Mouse (Mus musculus) heart, embryonic 14.5 days (tissue): ENCODE measurements around the gene Dock8. TPM values are rescaled to one million over a fixed set of nuclear protein-coding genes. Genes with fewer than 3 reads are reported as not detected.

Experiments
- ATAC-seq: fragments of 200-750 bp; cut with Nextera tagmentation; 2 replicates; pipeline ENCODE4 v1.8.0; 2017; ENCODE audit warnings: low read depth, moderate TSS enrichment; ENCODE audit not compliant: insufficient number of reproducible peaks, insufficient read depth, low FRiP score
- H3K27ac ChIP-seq, 2 experiments: fragments of 200-500 bp in 1 of 2; fragments of 300-500 bp in 1 of 2; sonication (generic) in 1 of 2; replicated peaks in 1 of 2; 2 replicates each; pipeline ENCODE4 v1.5.1; 2012 to 2014; ENCODE audit warnings: low read depth in 2 of 2, low read length in 2 of 2, control low read depth in 1 of 2, mild to moderate bottlenecking in 1 of 2, mixed read lengths in 1 of 2; ENCODE audit not compliant: control insufficient read depth in 1 of 2, insufficient read depth in 1 of 2
- H3K27me3 ChIP-seq: fragments of 300-500 bp; sonication (generic); 2 replicates; pipeline ENCODE4 v1.6.1; 2014; ENCODE audit warnings: mild to moderate bottlenecking, low read length, control low read depth; ENCODE audit not compliant: control insufficient read depth, insufficient read depth
- H3K36me3 ChIP-seq: fragments of 300-500 bp; sonication (generic); 2 replicates; pipeline ENCODE4 v1.6.1; 2014; ENCODE audit warnings: mild to moderate bottlenecking, control low read depth, low read length, mixed read lengths; ENCODE audit not compliant: control insufficient read depth, insufficient read depth
- H3K4me1 ChIP-seq, 2 experiments: fragments of 200-500 bp in 1 of 2; fragments of 300-500 bp in 1 of 2; sonication (generic) in 1 of 2; 2 replicates each; pipeline ENCODE4 v1.6.1; 2012 to 2014; ENCODE audit warnings: low read length in 2 of 2, control low read depth in 1 of 2, mixed read lengths in 1 of 2; ENCODE audit not compliant: control insufficient read depth in 2 of 2, insufficient read depth in 2 of 2
- H3K4me2 ChIP-seq: fragments of 300-500 bp; sonication (generic); 2 replicates; pipeline ENCODE4 v1.6.1; 2014; ENCODE audit warnings: mild to moderate bottlenecking, low read length
- H3K4me3 ChIP-seq, 2 experiments: fragments of 200-500 bp in 1 of 2; fragments of 300-500 bp in 1 of 2; sonication (generic) in 1 of 2; 2 replicates each; pipeline ENCODE4 v1.5.1; 2012 to 2014; ENCODE audit warnings: low read length in 2 of 2, mild to moderate bottlenecking in 2 of 2, control low read depth in 1 of 2, low read depth in 1 of 2, moderate library complexity in 1 of 2; ENCODE audit not compliant: control insufficient read depth in 1 of 2, insufficient read depth in 1 of 2
- H3K9ac ChIP-seq: fragments of 300-500 bp; sonication (generic); 2 replicates; pipeline ENCODE4 v1.6.1; 2014; ENCODE audit warnings: mild to moderate bottlenecking, low read length
- H3K9me3 ChIP-seq: fragments of 300-500 bp; sonication (generic); 2 replicates; pipeline ENCODE4 v1.6.1; 2016; ENCODE audit warnings: low read length, control low read depth; ENCODE audit not compliant: control insufficient read depth
- WGBS: fragments of 180-500 bp; shearing (Covaris S2); extraction: QIAGEN DNeasy Blood & Tissue Kit; methylation state at CpG from one replicate; pipeline ENCODE4 v1.1.7; 2014; 5-methylcytosine and 5-hydroxymethylcytosine counted together
- polyA plus RNA-seq: library from polyadenylated mRNA; unstranded; fragments of >200 nt; fragmentation: Nextera tagmentation; extraction: Ambion mirVana; gene quantifications from 2 replicates; pipeline ENCODE4 v1.2.1, GENCODE M21; 2014

The Dock8 gene
- polyA plus RNA-seq, 1 experiment from 2014 or later = 4.6 TPM

DNA sequence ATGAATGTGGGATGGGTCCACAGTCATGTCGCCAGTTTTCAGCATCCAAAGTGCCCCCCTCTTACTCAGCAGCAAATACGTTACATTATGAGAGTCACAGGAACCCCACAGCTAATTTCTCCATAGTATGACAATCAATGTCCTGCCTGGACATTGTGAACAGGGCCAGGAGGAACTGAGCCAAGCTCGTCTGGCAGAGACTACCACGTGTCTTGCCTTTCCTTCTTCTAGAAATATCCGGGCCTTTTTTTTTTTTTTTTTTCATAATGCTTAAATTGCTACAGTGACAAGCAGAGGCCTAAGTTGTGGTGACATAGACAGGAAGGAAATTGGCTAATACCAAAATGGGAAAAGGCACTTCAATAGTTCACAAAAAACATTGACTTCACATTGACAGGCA, 10.5 kb upstream of the Dock8 start:
- no peaks in the 10 kb centered on the region for H3K9me3 ChIP-seq
- WGBS = 63% methylated on average over 5 of the region's 5 CpGs
- H3K4me1 ChIP-seq = peaks cover 4 to 6% of the 10 kb centered on the region in 2 experiments; a peak in 2 of 4 replicates
- H3K27ac ChIP-seq = no peak overlapping the region
- H3K9ac ChIP-seq = no peak overlapping the region
- ATAC-seq = no peak
- H3K4me3 ChIP-seq = no peak overlapping the region
- no peak overlapping the region for H3K4me2 ChIP-seq
- no peaks in the 10 kb centered on the region for H3K27me3 ChIP-seq
- H3K36me3 ChIP-seq = no peaks in the 10 kb centered on the region

DNA sequence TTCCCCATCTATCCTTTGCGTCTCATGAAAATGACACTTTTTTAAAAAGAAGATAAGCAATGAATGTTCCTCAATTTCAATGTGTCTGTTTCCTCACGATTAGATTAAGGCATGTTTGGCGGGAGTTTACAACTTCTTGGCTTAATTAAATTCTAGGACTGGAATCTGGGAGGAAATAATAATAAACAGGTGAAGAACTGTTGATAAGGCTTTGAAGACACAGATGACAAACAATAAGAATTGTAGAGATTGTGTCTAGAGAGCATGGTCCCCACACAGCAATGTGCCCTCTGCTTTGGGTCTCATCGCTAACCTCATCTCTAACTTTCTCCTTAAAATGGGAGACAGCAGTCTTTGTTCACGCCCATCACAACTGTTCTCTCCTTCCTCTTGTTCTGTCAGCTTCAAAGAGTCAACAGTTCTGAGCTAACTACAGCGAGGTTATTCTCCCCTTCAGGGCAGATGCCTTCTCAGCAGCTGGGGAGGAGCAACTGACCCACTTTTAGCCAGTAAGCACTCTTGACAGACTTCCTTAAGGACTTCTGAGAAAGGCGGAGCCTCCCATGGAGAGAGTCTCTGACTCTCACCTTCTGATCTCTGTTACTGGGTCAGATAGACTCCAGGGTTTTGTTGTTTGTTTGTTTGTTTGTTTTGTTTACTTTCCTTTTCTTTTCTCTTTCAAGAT, 9.1 kb upstream of the Dock8 start:
- Histone ChIP-seq H3K9ac (no peak overlapping the region), H3K27me3 (no peaks in the 10 kb centered on the region), H3K4me1 (peaks cover 4 to 6% of the 10 kb centered on the region in 2 experiments; a peak in 2 of 4 replicates), H3K9me3 (no peaks in the 10 kb centered on the region), H3K4me2 (no peak overlapping the region), H3K27ac (no peak overlapping the region), H3K36me3 (no peaks in the 10 kb centered on the region), H3K4me3 (no peak overlapping the region)
- ATAC-seq = no peak
- 59% methylated on average over 7 of the region's 7 CpGs for WGBS

DNA sequence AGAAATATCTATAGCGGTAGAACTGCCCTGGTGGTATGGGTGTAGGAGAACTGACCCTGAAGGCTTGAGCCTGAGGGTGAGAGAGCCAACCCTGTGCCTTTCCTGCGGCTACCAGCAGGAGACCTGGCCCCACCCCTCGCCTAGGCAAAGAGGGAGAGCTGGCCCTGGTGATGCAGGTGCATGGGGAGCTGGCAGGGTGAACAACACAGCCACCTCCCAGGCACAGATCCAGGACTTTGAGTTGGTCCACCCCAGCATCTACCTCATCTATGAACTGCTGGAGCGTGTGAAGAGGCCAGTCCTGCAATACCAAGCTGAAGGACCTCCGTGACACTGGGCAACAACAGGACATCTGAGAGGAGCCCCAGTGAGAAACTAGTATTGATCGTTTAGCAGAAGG, 5.8 kb upstream of the Dock8 start:
- Histone ChIP-seq H3K4me2 (no peak overlapping the region), H3K9ac (no peak overlapping the region)

DNA sequence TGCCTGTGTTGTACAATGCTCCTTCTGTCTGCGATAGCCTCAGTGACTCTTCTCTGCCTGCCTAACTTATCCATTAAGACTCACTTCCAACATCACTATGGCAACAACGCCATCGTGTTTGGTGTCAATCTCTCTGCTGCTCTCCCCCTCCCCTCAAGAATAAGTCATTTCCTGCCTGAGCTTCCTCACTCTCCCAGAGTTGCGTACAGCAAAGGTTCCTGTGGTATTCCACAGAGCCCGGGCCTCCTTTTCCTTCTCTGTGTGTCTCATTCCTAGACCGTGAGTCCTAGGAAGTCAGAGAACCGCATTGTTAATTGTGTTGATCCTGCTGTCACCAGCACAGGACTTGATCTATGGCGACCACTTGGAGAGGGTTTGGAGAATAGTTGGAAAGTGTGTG, 4.4 kb upstream of the Dock8 start:
- ATAC-seq = peak; percentile 68; the same call in 1 of the 2 replicates

More for the DNA sequence above, 5.8 kb upstream of the Dock8 start:
- Histone ChIP-seq H3K36me3 (no peaks in the 10 kb centered on the region), H3K4me1 (no peaks in the 10 kb centered on the region), H3K9me3 (no peaks in the 10 kb centered on the region), H3K27me3 (no peaks in the 10 kb centered on the region), H3K27ac (no peak overlapping the region), H3K4me3 (no peak overlapping the region)
- no peak for ATAC-seq
- WGBS = 65% methylated on average over 6 of the region's 6 CpGs

DNA sequence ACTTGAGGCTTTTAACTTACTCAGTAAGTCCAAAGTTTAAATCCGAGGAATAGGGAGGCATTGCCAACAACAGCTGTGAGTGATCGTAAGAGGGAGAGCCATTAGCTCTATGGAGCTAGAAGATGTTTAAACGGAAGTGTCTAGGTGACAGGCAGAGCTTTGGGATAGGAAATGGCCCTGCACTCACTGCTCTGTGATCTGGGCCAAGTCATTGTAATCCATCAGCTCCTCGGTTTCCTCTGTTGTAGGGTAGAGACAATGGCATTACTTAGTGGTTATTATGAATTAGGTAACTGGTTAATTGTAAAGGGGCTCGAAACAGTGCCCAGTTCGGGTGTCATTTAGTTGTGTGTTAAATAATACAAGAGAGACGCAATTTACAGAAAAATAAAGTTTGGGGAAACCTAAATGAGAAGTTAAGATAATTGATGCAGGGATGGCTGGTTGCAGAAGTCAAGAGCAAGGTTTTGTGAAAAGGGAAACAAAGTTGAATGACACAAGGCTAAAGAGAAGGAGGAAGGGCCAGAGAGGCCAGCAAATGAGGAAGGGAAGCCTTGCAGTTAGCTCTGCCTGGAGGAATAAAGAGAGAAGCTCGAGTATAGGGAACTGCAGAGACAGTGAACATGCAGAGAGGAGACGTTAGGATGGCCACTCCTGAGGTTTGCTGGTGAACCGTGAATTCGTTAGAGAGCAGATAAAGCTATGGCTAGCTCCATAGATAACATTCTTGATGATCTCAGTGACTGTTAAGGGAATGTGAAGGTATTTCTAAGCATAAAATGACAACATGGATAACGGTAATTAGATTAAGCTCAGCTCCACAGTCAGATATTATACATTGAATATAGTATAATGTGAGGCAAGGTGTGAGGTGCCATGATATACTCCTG, 2.3 kb upstream of the Dock8 start:
- no peak overlapping the region for H3K9ac ChIP-seq
- no peaks in the 10 kb centered on the region for H3K9me3 ChIP-seq
- H3K4me2 ChIP-seq = no peak overlapping the region
- no peak overlapping the region for H3K27ac ChIP-seq
- WGBS = 57% methylated on average over 12 of the region's 12 CpGs
- no peak for ATAC-seq
- H3K36me3 ChIP-seq = no peaks in the 10 kb centered on the region
- no peak overlapping the region for H3K4me3 ChIP-seq
- H3K27me3 ChIP-seq = peaks cover 18% of the 10 kb centered on the region
- H3K4me1 ChIP-seq = no peaks in the 10 kb centered on the region

More for the DNA sequence above, 4.4 kb upstream of the Dock8 start:
- H3K9me3 ChIP-seq = no peaks in the 10 kb centered on the region
- no peaks in the 10 kb centered on the region for H3K27me3 ChIP-seq
- 27% methylated on average over 8 of the region's 8 CpGs for WGBS
- H3K4me3 ChIP-seq = no peak overlapping the region
- no peak overlapping the region for H3K9ac ChIP-seq
- no peaks in the 10 kb centered on the region for H3K4me1 ChIP-seq
- H3K27ac ChIP-seq = peak overlapping the region; percentile 37 to 68; a peak in 2 of 4 replicates
- 0 out of 2 replicates have a peak overlapping the region, but pooled peaks have one; percentile 16 for H3K4me2 ChIP-seq
- no peaks in the 10 kb centered on the region for H3K36me3 ChIP-seq

DNA sequence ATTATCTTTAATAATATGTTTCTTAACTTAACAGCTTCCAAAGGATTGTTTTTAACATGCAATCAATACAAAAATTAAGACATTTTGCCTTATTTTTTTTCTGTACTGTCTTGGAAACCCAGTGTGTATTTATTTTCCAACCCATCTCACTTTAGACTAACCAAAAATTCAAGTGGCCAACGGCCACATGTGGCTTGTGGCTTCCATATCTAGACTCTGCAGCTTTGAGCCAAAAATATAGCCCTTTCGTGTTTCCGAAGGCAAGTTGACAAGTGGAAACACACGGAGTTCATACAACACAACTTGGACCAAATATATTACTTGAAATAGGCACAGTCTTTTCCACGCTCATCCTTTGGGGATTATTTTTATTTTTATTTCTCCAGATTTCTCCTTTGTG, 773 bp upstream of the Dock8 start:
- Histone ChIP-seq H3K4me3 (peak overlapping the region in 1 of 2 experiments; percentile 79; a peak in 2 of 4 replicates), H3K36me3 (no peaks in the 10 kb centered on the region), H3K4me2 (peak overlapping the region; percentile 92), H3K4me1 (peaks cover 0 to 5% of the 10 kb centered on the region in 2 experiments; a peak in 1 of 4 replicates), H3K27me3 (peaks cover 22% of the 10 kb centered on the region), H3K27ac (no peak overlapping the region), H3K9me3 (no peaks in the 10 kb centered on the region), H3K9ac (no peak overlapping the region)
- WGBS = 54% methylated on average over 5 of the region's 5 CpGs
- ATAC-seq = no peak

DNA sequence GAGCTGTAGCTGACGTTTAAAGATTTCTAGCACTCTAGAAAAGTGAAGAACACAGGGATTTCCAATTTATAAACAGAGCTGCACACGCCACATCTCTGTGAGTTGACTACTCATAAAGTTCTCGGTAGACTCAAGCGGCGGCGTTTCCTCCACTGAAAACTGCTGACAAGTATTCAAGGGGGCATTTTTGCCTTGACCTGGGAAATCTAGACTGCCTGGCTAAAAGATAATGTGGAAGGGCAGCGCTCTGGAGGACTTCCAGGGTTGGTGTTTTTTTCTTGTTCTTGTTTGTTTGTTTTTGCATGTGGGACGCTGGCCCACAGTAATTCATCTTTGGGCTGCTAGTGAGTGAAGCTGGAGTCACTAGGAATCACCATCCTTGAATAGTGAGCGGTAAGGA, 819 bp downstream of the Dock8 start:
- WGBS = 22% methylated on average over 9 of the region's 9 CpGs
- Histone ChIP-seq H3K9ac (peak overlapping the region; percentile 75; the same call in 1 of the 2 replicates), H3K4me2 (peak overlapping the region; percentile 92), H3K4me3 (peak overlapping the region in 1 of 2 experiments; percentile 79; a peak in 2 of 4 replicates), H3K27me3 (peaks cover 22% of the 10 kb centered on the region), H3K27ac (no peak overlapping the region), H3K36me3 (no peaks in the 10 kb centered on the region), H3K4me1 (peaks cover 5 to 13% of the 10 kb centered on the region in 2 experiments), H3K9me3 (no peaks in the 10 kb centered on the region)
- no peak for ATAC-seq
